Mouse (Mus musculus): ENCODE measurements around the gene Gnptab. TPM values are rescaled to one million over a fixed set of nuclear protein-coding genes. Genes with fewer than 3 reads are reported as not detected.

The Gnptab gene
- 46.9 TPM for polyA plus RNA-seq (2014; fragmentation: Illumina TruSeq; extraction: RNeasy Lipid Tissue Mini Kit (QIAGEN cat#74804); ENCODE audit: low read depth, low replicate concordance)

GRCm38 (mm10) chr10:88379013-88379885 lies at the start of gene Gnptab, which contains the start of gene Dram1:
Gene Gnptab, plus strand, starts transcription at chr10:88379132.
Gene Dram1, minus strand, starts transcription at chr10:88379080.

GRCm38 (mm10) chr10:88459502-88459992 lies 80.6 kb downstream of the Gnptab start, which contains the start of gene Sycp3:
Gene Sycp3, plus strand, starts transcription at chr10:88459569.

Other genes with a start within 250 kb of the Gnptab start
- 1.6 TPM for gene Parpbp, start 232.2 kb upstream of the Gnptab start, polyA plus RNA-seq (2014; fragmentation: Illumina TruSeq; extraction: RNeasy Lipid Tissue Mini Kit (QIAGEN cat#74804); ENCODE audit: low read depth, low replicate concordance)
- 15.8 TPM for gene Nup37, start 232.1 kb upstream of the Gnptab start, polyA plus RNA-seq (2014; fragmentation: Illumina TruSeq; extraction: RNeasy Lipid Tissue Mini Kit (QIAGEN cat#74804); ENCODE audit: low read depth, low replicate concordance)
- gene Washc3, start 178.0 kb upstream of the Gnptab start, polyA plus RNA-seq (2014; fragmentation: Illumina TruSeq; extraction: RNeasy Lipid Tissue Mini Kit (QIAGEN cat#74804); ENCODE audit: low read depth, low replicate concordance), result 75.5 TPM
- 28.2 TPM for gene Dram1, start 52 bp upstream of the Gnptab start, polyA plus RNA-seq (2014; fragmentation: Illumina TruSeq; extraction: RNeasy Lipid Tissue Mini Kit (QIAGEN cat#74804); ENCODE audit: low read depth, low replicate concordance)
- 4.9 TPM for gene Sycp3, start 80.4 kb downstream of the Gnptab start, polyA plus RNA-seq (2014; fragmentation: Illumina TruSeq; extraction: RNeasy Lipid Tissue Mini Kit (QIAGEN cat#74804); ENCODE audit: low read depth, low replicate concordance)
- gene Chpt1, start 124.9 kb downstream of the Gnptab start, polyA plus RNA-seq (2014; fragmentation: Illumina TruSeq; extraction: RNeasy Lipid Tissue Mini Kit (QIAGEN cat#74804); ENCODE audit: low read depth, low replicate concordance), result 1,209 TPM
- gene Mybpc1, start 226.0 kb downstream of the Gnptab start, polyA plus RNA-seq (2014; fragmentation: Illumina TruSeq; extraction: RNeasy Lipid Tissue Mini Kit (QIAGEN cat#74804); ENCODE audit: low read depth, low replicate concordance), result 6.6 TPM